Mouse (Mus musculus): ENCODE data around the gene AC109138.7. TPM values are rescaled to one million over a fixed set of nuclear protein-coding genes. Genes with fewer than 3 reads are reported as not detected.

AC109138.7 gene
- total and polyA plus RNA-seq, 2 experiments: not detected

- WGBS: 54% methylated on average over 4 of the region's 4 CpGs
Observed at GRCm38 (mm10) chr19:4228891-4229290, 14.7 kb downstream of the AC109138.7 start.

GRCm38 (mm10) chr19:4229451-4230076 is 15.4 kb downstream of the AC109138.7 start:
- no peak overlapping the region for H3K9ac ChIP-seq (ENCODE audit: low read depth, low read length)
- no peak overlapping the region for H3K27ac ChIP-seq (replicated peaks; ENCODE audit: insufficient read depth, low read depth, low read length)
- no peak overlapping the region for H3K4me3 ChIP-seq (ENCODE audit: insufficient read depth, low read depth, low read length)
- no peaks in the 10 kb centered on the region for H3K36me3 ChIP-seq (ENCODE audit: control insufficient read depth, insufficient read depth, low read length)
- H3K4me1 ChIP-seq (ENCODE audit: control insufficient read depth, insufficient read depth, low read length): no peaks in the 10 kb centered on the region; the same call in 1 of the 2 replicates
- H3K79me2 ChIP-seq (ENCODE audit: control insufficient read depth, insufficient read depth, low read length): no peaks in the 10 kb centered on the region
- H3K27me3 ChIP-seq (ENCODE audit: control insufficient read depth, insufficient read depth, low read length): no peaks in the 10 kb centered on the region
- TF ChIP-seq CTCF (IDR thresholded peaks at IDR 0.05; ENCODE audit: low read depth, low read length): no peak
- no peak for TF ChIP-seq POLR2A (IDR thresholded peaks at IDR 0.05; ENCODE audit: extremely low read depth, insufficient read depth, low read length)
- 92% methylated on average over 9 of the region's 9 CpGs for WGBS
- DNase-seq (ENCODE audit: extremely low read depth, low read depth, low spot score): no peak

More at GRCm38 (mm10) chr19:4228891-4229290, 14.7 kb downstream of the AC109138.7 start:
- Histone ChIP-seq H3K4me3 (ENCODE audit: insufficient read depth, low read depth, low read length) (no peak overlapping the region), H3K9ac (ENCODE audit: low read depth, low read length) (no peak overlapping the region), H3K27me3 (ENCODE audit: control insufficient read depth, insufficient read depth, low read length) (no peaks in the 10 kb centered on the region), H3K27ac (replicated peaks; ENCODE audit: insufficient read depth, low read depth, low read length) (no peak overlapping the region), H3K4me1 (ENCODE audit: control insufficient read depth, insufficient read depth, low read length) (no peaks in the 10 kb centered on the region; the same call in 1 of the 2 replicates), H3K79me2 (ENCODE audit: control insufficient read depth, insufficient read depth, low read length) (no peaks in the 10 kb centered on the region), H3K36me3 (ENCODE audit: control insufficient read depth, insufficient read depth, low read length) (no peaks in the 10 kb centered on the region)
- DNase-seq (ENCODE audit: extremely low read depth, low read depth, low spot score): no peak
- TF ChIP-seq CTCF (IDR thresholded peaks at IDR 0.05; ENCODE audit: low read depth, low read length) (no peak), POLR2A (IDR thresholded peaks at IDR 0.05; ENCODE audit: extremely low read depth, insufficient read depth, low read length) (no peak)

- H3K9ac ChIP-seq (ENCODE audit: low read depth, low read length): no peak overlapping the region
Observed at GRCm38 (mm10) chr19:4230415-4230814, 16.3 kb downstream of the AC109138.7 start.

GRCm38 (mm10) chr19:4231253-4232185 is 17.4 kb downstream of the AC109138.7 start, which contains the start of gene Pold4:
TSS of gene Pold4 (plus strand) at chr19:4231899.
- TF ChIP-seq CTCF (IDR thresholded peaks at IDR 0.05; ENCODE audit: low read depth, low read length) (no peak), POLR2A (IDR thresholded peaks at IDR 0.05; ENCODE audit: extremely low read depth, insufficient read depth, low read length) (peak; percentile 63; the same call in 1 of the 2 replicates)

More at GRCm38 (mm10) chr19:4230415-4230814, 16.3 kb downstream of the AC109138.7 start:
- H3K4me1 ChIP-seq (ENCODE audit: control insufficient read depth, insufficient read depth, low read length): no peaks in the 10 kb centered on the region; the same call in 1 of the 2 replicates
- 69% methylated on average over 8 of the region's 8 CpGs for WGBS
- DNase-seq (ENCODE audit: extremely low read depth, low read depth, low spot score): no peak
- H3K27me3 ChIP-seq (ENCODE audit: control insufficient read depth, insufficient read depth, low read length): no peaks in the 10 kb centered on the region
- no peak overlapping the region for H3K4me3 ChIP-seq (ENCODE audit: insufficient read depth, low read depth, low read length)
- TF ChIP-seq POLR2A (IDR thresholded peaks at IDR 0.05; ENCODE audit: extremely low read depth, insufficient read depth, low read length): no peak
- TF ChIP-seq CTCF (IDR thresholded peaks at IDR 0.05; ENCODE audit: low read depth, low read length): no peak
- no peaks in the 10 kb centered on the region for H3K36me3 ChIP-seq (ENCODE audit: control insufficient read depth, insufficient read depth, low read length)
- no peak overlapping the region for H3K27ac ChIP-seq (replicated peaks; ENCODE audit: insufficient read depth, low read depth, low read length)
- no peaks in the 10 kb centered on the region for H3K79me2 ChIP-seq (ENCODE audit: control insufficient read depth, insufficient read depth, low read length)

GRCm38 (mm10) chr19:4232186-4232572 is 18.0 kb downstream of the AC109138.7 start:
- peak overlapping the region; percentile 81 for H3K9ac ChIP-seq (ENCODE audit: low read depth, low read length)
- peak overlapping the region; percentile 94 for H3K27ac ChIP-seq (replicated peaks; ENCODE audit: insufficient read depth, low read depth, low read length)
- H3K4me3 ChIP-seq (ENCODE audit: insufficient read depth, low read depth, low read length): peak overlapping the region; percentile 78
- DNase-seq (ENCODE audit: extremely low read depth, low read depth, low spot score): peak; percentile 71
- no peaks in the 10 kb centered on the region for H3K36me3 ChIP-seq (ENCODE audit: control insufficient read depth, insufficient read depth, low read length)
- H3K27me3 ChIP-seq (ENCODE audit: control insufficient read depth, insufficient read depth, low read length): no peaks in the 10 kb centered on the region
- H3K4me1 ChIP-seq (ENCODE audit: control insufficient read depth, insufficient read depth, low read length): no peaks in the 10 kb centered on the region; the same call in 1 of the 2 replicates
- TF ChIP-seq CTCF (IDR thresholded peaks at IDR 0.05; ENCODE audit: low read depth, low read length) (no peak), POLR2A (IDR thresholded peaks at IDR 0.05; ENCODE audit: extremely low read depth, insufficient read depth, low read length) (no peak)
- 0% methylated on average over 2 of the region's 2 CpGs for WGBS
- no peaks in the 10 kb centered on the region for H3K79me2 ChIP-seq (ENCODE audit: control insufficient read depth, insufficient read depth, low read length)

More at GRCm38 (mm10) chr19:4231253-4232185, 17.4 kb downstream of the AC109138.7 start, which contains the start of gene Pold4:
- H3K27me3 ChIP-seq (ENCODE audit: control insufficient read depth, insufficient read depth, low read length): no peaks in the 10 kb centered on the region
- H3K9ac ChIP-seq (ENCODE audit: low read depth, low read length): peak within 1 kb of the TSS; percentile 81
- WGBS: 10% methylated on average over 26 of the region's 26 CpGs
- peak; percentile 87 for DNase-seq (ENCODE audit: extremely low read depth, low read depth, low spot score)
- H3K79me2 ChIP-seq (ENCODE audit: control insufficient read depth, insufficient read depth, low read length): no peaks in the 10 kb centered on the region
- peak within 1 kb of the TSS; percentile 94 for H3K27ac ChIP-seq (replicated peaks; ENCODE audit: insufficient read depth, low read depth, low read length)
- H3K4me3 ChIP-seq (ENCODE audit: insufficient read depth, low read depth, low read length): peak within 1 kb of the TSS; percentile 78
- H3K36me3 ChIP-seq (ENCODE audit: control insufficient read depth, insufficient read depth, low read length): no peaks in the 10 kb centered on the region
- H3K4me1 ChIP-seq (ENCODE audit: control insufficient read depth, insufficient read depth, low read length): no peaks in the 10 kb centered on the region; the same call in 1 of the 2 replicates
